Mouse (Mus musculus): ENCODE data around the gene 4930469K13Rik. TPM values are rescaled to one million over a fixed set of nuclear protein-coding genes. Genes with fewer than 3 reads are reported as not detected.

The 4930469K13Rik gene
- not detected for polyA plus RNA-seq (2017; shearing (Covaris generic))

DNA sequence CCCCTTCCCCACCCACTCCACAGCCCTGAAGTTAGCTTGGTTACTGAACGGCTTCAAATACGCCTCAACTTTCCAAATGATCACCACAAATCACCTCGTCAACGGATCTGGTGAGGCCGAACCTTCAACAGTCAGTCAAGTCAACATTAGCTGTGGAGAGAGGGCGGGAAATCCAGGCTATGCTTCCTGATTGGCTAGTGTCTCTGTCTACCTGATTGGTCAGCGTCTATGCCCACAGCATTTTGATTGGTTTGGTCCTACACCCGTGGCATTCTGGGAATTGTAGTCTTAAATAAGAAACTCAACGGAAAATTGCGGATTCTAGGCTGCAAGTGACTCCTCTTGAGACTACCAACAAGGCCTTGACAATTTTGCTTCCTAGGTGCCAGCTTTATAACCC, at the start of gene 4930469K13Rik:
Gene 4930469K13Rik, minus strand, starts transcription at position 133 of the 400 bp plus-strand sequence.

DNA sequence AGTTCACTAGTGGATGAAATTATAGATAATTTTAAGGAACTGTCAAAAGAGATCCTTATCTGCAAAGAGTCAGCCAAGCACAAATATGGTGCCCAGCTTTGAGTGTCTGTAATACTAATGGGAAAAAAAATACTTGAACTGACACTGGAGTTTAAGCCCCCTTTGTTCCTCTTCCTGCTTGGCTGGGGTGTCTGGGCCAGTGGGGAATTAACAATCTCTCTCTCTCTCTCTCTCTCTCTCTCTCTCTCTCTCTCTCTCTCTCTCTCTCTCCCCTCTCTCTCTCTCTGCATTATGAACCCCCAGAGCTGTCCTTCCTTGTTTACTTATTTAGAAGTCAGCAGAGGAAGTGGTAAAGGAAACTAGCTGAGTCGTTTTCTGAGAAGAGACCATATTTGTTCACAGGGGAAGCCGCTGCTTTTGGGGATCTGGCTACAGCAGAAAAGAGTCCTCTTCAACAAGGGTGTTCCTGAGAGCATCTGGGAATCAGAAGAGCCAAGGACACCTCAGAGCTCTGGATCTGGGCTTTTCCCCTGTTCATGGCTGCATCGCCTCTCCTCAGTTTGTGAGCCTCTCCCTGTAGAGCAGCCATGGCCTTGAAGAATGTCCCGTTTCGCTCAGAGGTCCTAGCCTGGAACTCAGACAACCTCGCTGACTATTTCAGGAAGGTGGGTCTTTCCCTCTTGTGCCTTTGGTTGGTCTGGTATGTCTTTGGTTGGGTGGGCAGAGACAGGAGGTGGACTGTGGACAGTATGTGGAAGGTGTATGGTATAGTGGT, 51.4 kb downstream of the 4930469K13Rik start, which contains the start of gene Lcp2:
Gene Lcp2, plus strand, starts transcription at position 154 of the 775 bp plus-strand sequence.

DNA sequence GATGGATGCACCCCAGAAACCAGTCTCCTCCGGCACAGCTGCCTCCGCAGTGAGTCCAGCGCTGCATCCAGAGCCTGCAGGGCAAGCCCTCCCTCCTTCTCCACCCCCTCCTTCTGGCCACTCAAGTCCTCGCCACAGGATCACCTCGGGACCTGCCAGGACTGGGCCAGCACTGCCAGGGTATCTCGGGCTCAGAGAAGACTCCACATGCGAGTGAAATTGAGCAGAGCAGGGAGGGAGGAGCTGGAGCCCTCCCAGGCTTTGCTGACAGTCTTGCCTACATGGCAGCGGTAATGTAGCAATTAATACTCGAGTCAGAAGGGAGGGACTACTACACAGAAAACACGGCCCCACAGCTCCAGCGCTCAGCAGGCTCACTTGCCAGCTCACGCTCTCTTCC, 105.4 kb downstream of the 4930469K13Rik start, which contains the start of gene Kcnip1:
Gene Kcnip1, minus strand, starts transcription at position 215 of the 400 bp plus-strand sequence.

DNA sequence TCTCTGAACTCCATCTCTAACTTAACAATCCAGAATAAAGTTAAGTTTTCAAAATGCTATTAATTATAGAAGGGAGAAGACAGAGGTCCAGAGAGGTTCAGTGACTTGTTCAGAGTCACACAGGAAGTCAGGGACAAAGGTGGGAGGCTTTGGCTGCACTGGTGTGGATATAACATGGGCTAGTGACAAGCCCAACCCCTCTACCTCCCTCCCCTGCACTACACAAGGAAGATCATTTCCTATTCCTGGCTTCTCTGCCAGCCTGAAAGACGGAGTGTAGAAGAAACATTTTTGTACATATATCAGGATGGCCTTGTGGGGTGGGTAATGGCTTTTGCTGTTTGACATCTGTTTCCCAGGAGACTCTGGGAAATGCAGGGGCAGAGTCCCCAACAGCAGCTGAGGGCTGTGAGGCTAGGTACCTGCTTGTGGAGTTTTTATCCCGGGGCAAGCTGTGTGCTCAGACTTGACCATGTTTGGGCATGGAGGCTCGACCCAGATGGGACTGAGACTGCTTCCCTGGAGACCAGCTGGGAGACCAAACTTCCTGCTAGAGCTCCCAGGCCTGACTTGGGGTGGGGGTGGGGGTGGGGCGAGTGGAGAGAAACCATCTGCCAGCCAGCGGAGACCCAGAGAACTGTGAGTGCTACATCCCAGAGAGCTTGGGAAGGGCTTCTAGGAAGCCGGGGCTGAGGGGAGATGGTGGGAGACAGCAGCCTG, 135.5 kb downstream of the 4930469K13Rik start, which contains the start of gene Kcnmb1:
Gene Kcnmb1, plus strand, starts transcription at position 326 of the 720 bp plus-strand sequence.

Other genes starting within 250 kb of the 4930469K13Rik start
- gene Kcnmb1, start 135.5 kb downstream of the 4930469K13Rik start, polyA plus RNA-seq (2017; shearing (Covaris generic)) = 0.11 TPM
- not detected for gene Kcnip1, start 105.4 kb downstream of the 4930469K13Rik start, polyA plus RNA-seq (2017; shearing (Covaris generic))
- 242 TPM for gene Lcp2, start 51.6 kb downstream of the 4930469K13Rik start, polyA plus RNA-seq (2017; shearing (Covaris generic))
- not detected for gene Foxi1, start 109.5 kb upstream of the 4930469K13Rik start, polyA plus RNA-seq (2017; shearing (Covaris generic))
- 4.5 TPM for gene Fam196b, start 216.3 kb upstream of the 4930469K13Rik start, polyA plus RNA-seq (2017; shearing (Covaris generic))